19 mouse cellular contexts compared by ENCODE assay signal in genomic region chr4:139286234-139286633, GRCm38 (mm10). TPM values are rescaled to one million over a fixed set of nuclear protein-coding genes. Genes with fewer than 3 reads are reported as not detected.
A peak's percentile ranks its signal among the peaks of the same experiment; 100 is the strongest.
DNase-seq lines count a peak whose midpoint lies in the region; ATAC-seq and TF ChIP-seq lines count a peak whose summit lies in the region.
"Had no signal": no experiment of that assay in that cellular context is flagged by ENCODE, and none has a peak within 500 bp of the region (broad histone marks: within the 10 kb centered on the region; RNA-seq: fewer than 3 reads in every experiment).

No protein-coding gene starts in this region.

- no peaks in the 10 kb centered on the region for H3K27me3 ChIP-seq in heart, adult 2 months (ENCODE audit: control insufficient read depth, insufficient read depth, low read length)
- H3K27me3 ChIP-seq: forebrain, embryonic 12.5 days; midbrain, embryonic 13.5 days; neural tube, embryonic 12.5 days had no signal

- no peak for ATAC-seq in erythroid progenitor cell, adult 5-6 weeks (replicated peaks; ENCODE audit: low FRiP score, poor library complexity, severe bottlenecking)
- ATAC-seq: liver, postnatal 0 days; midbrain, embryonic 13.5 days had no signal

- 57% methylated on average over 5 of the region's 5 CpGs for WGBS in heart, adult 2 months

- peaks cover 4% of the 10 kb centered on the region for H3K4me1 ChIP-seq in heart, adult 2 months (ENCODE audit: control insufficient read depth, insufficient read depth, low read length)
- H3K4me1 ChIP-seq: midbrain, embryonic 13.5 days had no signal

- H3K27ac ChIP-seq in heart, adult 2 months = no peak overlapping the region
- peak overlapping the region; percentile 67 for H3K27ac ChIP-seq in layer of hippocampus, adult 2 months
- H3K27ac ChIP-seq: forebrain, embryonic 12.5 days; hindbrain, embryonic 14.5 days; midbrain, embryonic 13.5 days; neural tube, embryonic 12.5 days had no signal

- intact Hi-C loops in heart, adult 2 months (cut with DNase I) = loop anchor here (5.0 kb wide), 1 partner anchor 51 kb away; no protein-coding TSS in a partner anchor
- intact Hi-C loops in gastrocnemius, postnatal 14 days (cut with DNase I; ENCODE audit: low total_unique reads) = no loop called here

- no peaks in the 10 kb centered on the region for H3K36me3 ChIP-seq in heart, adult 2 months (ENCODE audit: control insufficient read depth, insufficient read depth, low read length)

- DNase-seq in heart, adult 11 months = peak; percentile 94
- no peak for DNase-seq in heart, adult 2 months
- DNase-seq in layer of hippocampus, adult 2 months (ENCODE audit: low spot score in 2 of 2) = no peak
- no peak for DNase-seq in layer of hippocampus, postnatal 14 days (ENCODE audit: low spot score in 2 of 2)
- peak; percentile 52 for DNase-seq in gastrocnemius, postnatal 14 days
- no peak for DNase-seq in lung, postnatal 25 days (ENCODE audit: low spot score)
- DNase-seq: adrenal gland, postnatal 36 days; cerebellum, adult 18-20 months; kidney, adult 9 months; kidney, postnatal 4 days; liver, postnatal 0 days; lung, postnatal 10 days; right cerebral cortex, adult 18-20 months; thymus, adult 18-20 months had no signal

- TF ChIP-seq CTCF in heart, adult 2 months (IDR thresholded peaks at IDR 0.05) = no peak
- no peak for TF ChIP-seq CTCF in layer of hippocampus, adult 2 months (conservative IDR thresholded peaks at IDR 0.05)

- no peak overlapping the region for H3K4me3 ChIP-seq in heart, adult 2 months
- H3K4me3 ChIP-seq in layer of hippocampus, adult 2 months = no peak overlapping the region
- H3K4me3 ChIP-seq: forebrain, embryonic 12.5 days; midbrain, embryonic 13.5 days; neural tube, embryonic 12.5 days had no signal

- H3K9ac ChIP-seq in heart, adult 2 months (ENCODE audit: low read depth, low read length) = no peak overlapping the region
- H3K9ac ChIP-seq: forebrain, embryonic 12.5 days; hindbrain, embryonic 14.5 days; liver, postnatal 0 days; midbrain, embryonic 13.5 days; neural tube, embryonic 12.5 days had no signal

- H3K79me2 ChIP-seq in heart, adult 2 months (replicated peaks; ENCODE audit: control insufficient read depth, insufficient read depth, low read length) = no peaks in the 10 kb centered on the region

- TF ChIP-seq EP300 in heart, adult 2 months (IDR thresholded peaks at IDR 0.05; ENCODE audit: insufficient read depth, low read depth, low read length) = no peak

- no peak for TF ChIP-seq POLR2A in heart, adult 2 months (IDR thresholded peaks at IDR 0.05; ENCODE audit: insufficient read depth, low read depth, low read length)

RNA-seq across cellular contexts. Expression of gene Pqlc2, which starts 24.3 kb away (rescaled TPM):
- 1 to 10 TPM; 5.1 to 5.9 TPM for total RNA-seq in heart, adult 2 months (2021)
- 22.7 and 22.8 TPM in 2 replicates for polyA plus RNA-seq in heart, adult 2 months (2012; rRNA removed)
- total RNA-seq in layer of hippocampus, adult 2 months (2021) = 10 to 100 TPM; 12.5 to 13.3 TPM
- total RNA-seq in layer of hippocampus, postnatal 14 days (2021) = 10 to 100 TPM; 11.9 to 16.8 TPM
- 1 to 10 TPM; 6.0 to 6.4 TPM for total RNA-seq in gastrocnemius, postnatal 14 days (2021)
- total RNA-seq in erythroid progenitor cell, adult 5-6 weeks (2015; ENCODE audit: low replicate concordance) = 4.3 and 10.5 TPM in 2 replicates
- total RNA-seq in erythroid progenitor cell, adult 5-6 weeks (2017; ENCODE audit: low replicate concordance) = 1.1 and 4.5 TPM in 2 replicates

RNA-seq across cellular contexts. Expression of gene Akr7a5, which starts 24.3 kb away (rescaled TPM):
- 10 to 100 TPM; 48.4 to 51.3 TPM for total RNA-seq in heart, adult 2 months (2021)
- 30.9 and 40.2 TPM in 2 replicates for polyA plus RNA-seq in heart, adult 2 months (2012; rRNA removed)
- total RNA-seq in layer of hippocampus, adult 2 months (2021) = 10 to 100 TPM; 31.6 to 32.9 TPM
- total RNA-seq in layer of hippocampus, postnatal 14 days (2021) = 10 to 100 TPM; 28.2 to 29.7 TPM
- total RNA-seq in gastrocnemius, postnatal 14 days (2021) = 10 to 100 TPM; 34.2 to 37.4 TPM
- total RNA-seq in erythroid progenitor cell, adult 5-6 weeks (2015; ENCODE audit: low replicate concordance) = 4.0 TPM in 1 of 2 replicates, not detected in the other
- 1.2 TPM in 1 of 2 replicates, not detected in the other for total RNA-seq in erythroid progenitor cell, adult 5-6 weeks (2017; ENCODE audit: low replicate concordance)

Comparison
In these comparisons a context has a peak if more than half of its experiments do, and no peak if none do; other contexts are left out.
1. DNase-seq: peak in heart, adult 11 months (single experiment) and gastrocnemius, postnatal 14 days (single experiment); none in heart, adult 2 months (0 of 2), layer of hippocampus, adult 2 months (0 of 2), layer of hippocampus, postnatal 14 days (0 of 2) and lung, postnatal 25 days (single experiment).
2. RNA of gene Akr7a5, which starts 24.3 kb away (total RNA-seq): 48.4 to 51.3 TPM in heart, adult 2 months, 34.2 to 37.4 TPM in gastrocnemius, postnatal 14 days, 31.6 to 32.9 TPM in layer of hippocampus, adult 2 months and 28.2 to 29.7 TPM in layer of hippocampus, postnatal 14 days; 1.2 to 4.0 TPM in erythroid progenitor cell, adult 5-6 weeks; every median in the first group is over 4 times any median in the second.